Mouse (Mus musculus) embryo, embryonic 10.5 days (tissue): Measurements from ENCODE around the gene Nol4l.
"Not testable (repeated sequence)": the region's sequence is repeated elsewhere in the genome, so short reads cannot be mapped to it uniquely, and the experiment has no call there.

ENCODE experiments used
- DNase-seq: peaks from one replicate; pipeline ENCODE4 v3.0.0-alpha.2; 2015; ENCODE audit warnings: low spot score

Gene Nol4l

DNA sequence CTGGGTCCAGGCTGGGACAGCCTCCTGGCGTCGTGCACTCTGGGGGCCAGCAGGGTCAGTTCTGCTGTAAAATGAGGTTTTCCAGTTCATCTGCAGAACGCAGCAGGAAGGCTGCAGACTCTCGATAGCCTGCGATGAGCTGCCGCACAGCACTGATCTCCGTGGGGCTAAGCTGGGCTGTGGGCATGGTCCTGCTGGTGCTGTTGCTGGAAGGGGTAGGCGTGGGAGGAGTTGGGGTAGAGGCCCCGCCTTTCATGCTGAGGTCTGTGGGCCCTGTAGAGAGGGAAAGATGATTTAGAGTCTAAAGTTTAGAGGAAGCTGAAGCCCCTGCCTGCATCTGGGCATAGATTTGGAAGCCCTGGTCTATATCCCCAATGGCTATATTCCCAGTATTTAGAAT is 118.2 kb downstream of the Nol4l start:
- no peak for DNase-seq

DNA sequence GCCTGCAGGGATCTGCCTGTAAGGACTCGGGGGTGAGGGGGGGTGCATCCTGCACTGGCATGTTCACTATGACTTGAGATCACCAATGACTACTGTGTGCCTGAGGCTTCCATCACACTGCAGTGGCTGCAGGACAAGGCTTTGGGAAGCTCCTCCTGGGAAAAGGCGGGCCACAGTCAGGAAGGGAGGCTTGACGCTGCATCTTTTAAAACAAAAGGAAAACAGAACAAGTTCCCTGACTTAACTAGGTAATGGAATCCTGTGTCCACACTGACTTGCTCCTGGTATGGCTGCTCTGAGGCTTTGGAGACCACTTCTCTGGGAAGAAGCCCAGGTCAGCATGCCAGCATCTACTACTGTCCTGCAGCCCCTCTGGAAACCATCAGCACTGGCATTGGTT is 120.8 kb downstream of the Nol4l start:
- no peak for DNase-seq

DNA sequence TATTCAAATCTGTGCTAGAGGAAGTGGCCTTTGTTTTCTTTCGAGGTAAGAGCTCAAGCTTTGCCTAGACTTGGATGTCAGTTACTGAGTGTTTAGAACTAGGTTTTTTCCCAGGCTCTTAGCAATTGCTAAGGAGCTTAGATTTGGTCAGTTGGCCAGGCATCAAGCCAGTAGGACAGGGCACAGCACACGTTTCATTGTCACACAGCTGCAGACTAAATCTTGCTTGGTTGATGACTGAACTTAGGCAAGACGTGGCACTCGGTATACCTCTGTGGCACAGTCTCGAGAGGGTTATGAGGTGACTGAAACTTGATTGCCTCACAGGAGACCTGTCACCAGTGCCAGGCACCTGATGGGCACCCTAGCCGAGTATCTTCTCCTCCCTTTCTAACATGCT is 122.9 kb downstream of the Nol4l start:
- no peak for DNase-seq

DNA sequence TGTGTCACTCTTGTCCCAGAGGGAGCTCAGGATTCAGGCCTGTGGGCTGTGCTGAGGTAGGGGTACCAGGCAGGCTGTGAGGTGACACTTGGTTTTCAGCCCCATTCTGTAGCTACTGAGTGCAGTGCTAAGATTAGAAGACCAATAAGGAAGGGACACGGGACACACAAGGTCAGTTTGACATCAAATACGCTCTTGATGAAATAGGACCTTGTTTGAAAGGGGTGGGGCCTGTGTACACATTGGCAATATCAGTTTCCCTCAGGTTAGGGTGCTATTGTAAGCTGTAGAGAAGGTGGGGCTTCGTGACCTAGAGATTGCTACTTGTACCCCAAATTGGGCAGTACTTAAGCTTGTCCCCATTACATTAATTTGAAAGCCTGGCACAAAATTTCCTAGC is 124.9 kb downstream of the Nol4l start:
- DNase-seq, result no peak

DNA sequence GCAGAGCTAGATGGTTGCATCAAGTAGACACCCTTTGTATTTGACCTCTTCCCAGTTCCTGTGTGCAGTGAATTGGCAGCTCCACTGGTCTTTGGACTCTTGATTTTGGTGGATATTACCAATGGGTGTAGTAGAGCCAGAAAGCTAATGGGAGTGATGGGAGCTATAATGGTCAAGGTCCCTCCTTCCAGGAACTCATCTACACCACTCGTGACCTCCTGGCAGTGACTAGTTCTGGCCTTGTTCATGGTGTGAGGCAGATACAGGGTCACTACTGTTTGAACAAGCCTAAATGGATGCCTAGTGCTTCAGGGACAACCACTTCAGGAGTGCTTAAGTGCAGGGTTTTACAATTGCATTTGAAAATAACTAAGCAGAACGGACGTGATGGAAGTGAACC is 125.7 kb downstream of the Nol4l start:
- no peak for DNase-seq

DNA sequence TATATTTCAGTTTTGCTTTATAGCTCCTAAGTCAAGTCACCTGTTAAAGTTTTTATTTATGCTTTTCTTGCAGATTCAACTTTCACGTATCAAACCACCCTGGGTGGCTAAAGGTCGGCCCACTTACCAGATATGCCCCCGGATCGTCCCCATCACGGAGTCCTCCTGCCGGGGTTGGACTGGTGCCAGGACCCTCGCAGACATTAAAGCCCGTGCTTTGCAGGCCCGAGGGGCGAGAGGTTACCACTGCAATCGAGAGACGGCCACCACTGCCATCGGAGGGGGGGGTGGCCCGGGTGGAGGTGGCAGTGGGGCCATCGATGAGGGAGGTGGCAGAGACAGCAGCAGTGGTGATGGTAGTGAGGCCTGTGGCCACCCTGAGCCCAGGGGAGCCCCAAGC is 130.6 kb downstream of the Nol4l start:
- no peak for DNase-seq

DNA sequence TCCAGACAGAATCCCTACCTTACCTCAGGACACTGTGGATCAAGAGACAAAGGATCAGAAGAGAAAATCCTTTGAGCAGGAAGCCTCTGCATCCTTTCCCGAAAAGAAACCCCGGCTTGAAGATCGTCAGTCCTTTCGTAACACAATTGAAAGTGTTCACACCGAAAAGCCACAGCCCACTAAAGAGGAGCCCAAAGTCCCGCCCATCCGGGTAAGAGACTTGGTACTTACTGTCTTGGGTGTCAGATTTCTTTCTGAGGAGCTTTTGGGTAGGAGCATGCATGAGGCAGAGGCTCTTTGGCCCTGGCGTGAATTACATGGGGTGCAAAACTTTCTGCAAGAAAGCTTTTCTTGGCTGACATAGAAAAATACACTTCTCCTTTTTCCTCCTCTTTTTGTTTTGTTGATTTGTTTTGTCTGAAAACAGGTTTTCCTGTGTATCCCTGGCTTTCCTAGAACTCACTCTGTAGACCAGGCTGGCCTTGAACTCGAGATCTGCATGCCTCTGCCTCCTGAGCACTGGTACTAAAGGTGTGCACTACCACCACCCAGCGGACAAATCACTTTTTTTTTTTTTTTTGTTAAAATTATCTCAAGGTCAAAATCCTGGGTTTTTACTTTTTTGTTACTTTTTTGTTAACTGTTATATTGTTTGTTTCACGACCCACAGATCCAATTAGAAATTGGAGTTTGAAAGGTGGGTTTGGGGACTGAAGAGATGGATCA is 131.8 kb downstream of the Nol4l start:
- DNase-seq, result no peak

DNA sequence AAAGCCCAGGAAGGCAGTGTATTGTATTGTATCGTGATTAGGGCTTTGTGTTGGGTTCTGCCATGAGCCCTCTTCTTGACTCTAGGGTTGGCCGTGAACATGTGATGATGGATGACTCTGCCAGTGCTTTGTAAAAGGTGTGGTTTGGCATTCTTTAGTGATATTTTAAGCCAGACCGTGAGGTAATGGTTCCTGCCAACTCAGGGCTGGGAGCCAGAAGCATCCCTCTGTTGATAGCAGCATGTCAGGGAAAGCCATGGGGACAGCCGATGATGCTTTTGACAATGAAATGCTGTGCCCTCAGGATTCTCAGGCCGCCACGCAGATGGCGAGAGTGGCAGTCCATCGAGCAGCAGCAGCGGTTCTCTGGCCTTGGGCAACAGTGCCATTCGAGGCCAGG is 136.7 kb downstream of the Nol4l start:
- DNase-seq, result no peak

DNA sequence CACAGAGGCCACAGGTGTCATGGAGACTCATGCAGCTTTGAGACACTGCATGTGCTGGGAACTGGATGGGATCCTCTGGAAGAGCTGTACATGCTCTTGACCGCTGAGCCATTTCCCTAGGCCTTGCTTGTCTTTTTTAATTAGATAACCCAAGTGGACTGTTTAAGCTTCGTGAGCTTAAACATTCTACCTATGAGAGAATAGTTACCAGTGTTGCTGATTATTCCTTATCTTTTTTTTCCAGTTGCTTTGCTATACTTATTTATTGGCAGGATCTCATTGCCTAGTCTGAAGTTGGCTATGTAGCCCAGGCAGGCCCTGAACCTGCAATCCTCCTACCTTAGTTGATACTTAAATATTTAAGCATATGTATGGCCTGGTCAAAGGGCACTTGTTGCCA is 139.9 kb downstream of the Nol4l start:
- no peak for DNase-seq

DNA sequence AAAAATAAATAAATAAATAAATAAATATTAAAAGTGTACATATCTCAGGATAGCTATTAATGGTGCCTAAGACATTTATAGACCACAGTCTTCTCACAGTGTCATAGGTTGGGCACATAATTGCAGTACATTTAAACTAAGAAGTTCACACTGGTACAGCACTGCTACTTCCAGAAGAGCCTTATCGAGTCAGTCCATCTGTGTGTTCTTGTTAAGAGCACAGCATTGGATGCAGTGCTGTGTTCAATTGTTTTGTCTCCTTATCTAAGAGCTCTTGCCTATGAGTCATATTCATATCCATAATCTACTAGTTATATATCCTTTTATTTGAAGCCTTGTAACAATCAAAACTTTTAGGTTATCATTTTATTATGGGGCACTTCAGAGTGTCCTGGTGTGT is 149.3 kb downstream of the Nol4l start:
- no peak for DNase-seq

DNA sequence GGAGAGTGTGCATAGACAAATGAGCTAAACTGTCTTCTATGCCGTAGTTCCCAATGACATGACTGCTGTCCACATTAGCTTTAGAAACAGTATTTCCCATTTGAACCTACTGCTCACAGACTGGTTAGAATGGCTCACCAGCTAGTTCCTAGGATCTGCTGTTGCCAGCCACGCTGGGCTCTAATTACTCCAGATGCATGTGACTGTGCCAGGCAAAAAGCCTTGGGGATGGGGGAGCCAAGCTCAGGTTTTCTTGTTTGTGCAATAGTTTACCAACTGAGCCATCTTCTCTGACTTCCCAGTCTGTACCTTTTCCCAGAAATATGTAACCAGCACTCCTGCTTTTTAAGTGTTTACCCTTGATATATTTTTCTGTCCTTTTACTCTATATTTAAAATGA is 154.4 kb downstream of the Nol4l start:
- DNase-seq, result no peak

DNA sequence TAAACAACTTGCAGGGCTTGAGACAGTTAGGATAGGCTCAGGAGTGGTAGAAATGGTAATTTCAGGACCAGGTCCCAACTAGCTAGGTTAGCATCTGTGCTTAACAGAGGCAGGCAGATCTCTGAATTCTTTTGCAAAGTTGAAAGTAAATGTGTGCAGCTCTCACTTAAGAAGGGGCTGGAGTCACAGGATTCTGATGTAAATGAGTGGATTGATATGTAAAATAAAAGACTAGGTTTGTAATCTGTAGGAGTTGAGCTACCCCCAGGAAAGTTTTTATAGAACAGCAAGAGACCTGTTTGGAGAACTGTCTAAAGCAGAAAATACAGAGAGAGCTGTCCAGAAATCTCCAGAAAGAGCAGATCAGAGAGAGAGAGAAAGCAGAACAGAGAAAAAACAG is 158.9 kb downstream of the Nol4l start:
- no peak for DNase-seq

DNA sequence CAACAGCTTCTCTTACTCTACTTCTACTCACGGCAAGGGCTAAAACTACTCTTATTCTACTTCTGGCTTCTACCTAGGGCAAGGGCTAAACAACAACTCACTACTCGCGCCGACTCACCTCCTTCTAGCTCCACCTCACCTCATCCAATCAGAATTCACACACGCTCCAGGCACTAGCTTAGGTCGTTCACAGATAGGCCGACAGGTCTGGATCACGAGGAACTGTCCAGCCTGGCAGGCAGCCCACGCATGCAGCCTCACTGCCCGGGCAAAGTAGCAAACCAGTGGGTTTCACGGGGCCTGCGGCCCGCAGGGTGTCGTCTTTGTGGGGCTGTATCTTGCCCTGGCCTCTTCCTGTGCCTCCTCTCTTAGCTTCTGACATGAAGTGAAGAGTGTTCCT is 165.2 kb downstream of the Nol4l start:
- not testable (repeated sequence) for DNase-seq

DNA sequence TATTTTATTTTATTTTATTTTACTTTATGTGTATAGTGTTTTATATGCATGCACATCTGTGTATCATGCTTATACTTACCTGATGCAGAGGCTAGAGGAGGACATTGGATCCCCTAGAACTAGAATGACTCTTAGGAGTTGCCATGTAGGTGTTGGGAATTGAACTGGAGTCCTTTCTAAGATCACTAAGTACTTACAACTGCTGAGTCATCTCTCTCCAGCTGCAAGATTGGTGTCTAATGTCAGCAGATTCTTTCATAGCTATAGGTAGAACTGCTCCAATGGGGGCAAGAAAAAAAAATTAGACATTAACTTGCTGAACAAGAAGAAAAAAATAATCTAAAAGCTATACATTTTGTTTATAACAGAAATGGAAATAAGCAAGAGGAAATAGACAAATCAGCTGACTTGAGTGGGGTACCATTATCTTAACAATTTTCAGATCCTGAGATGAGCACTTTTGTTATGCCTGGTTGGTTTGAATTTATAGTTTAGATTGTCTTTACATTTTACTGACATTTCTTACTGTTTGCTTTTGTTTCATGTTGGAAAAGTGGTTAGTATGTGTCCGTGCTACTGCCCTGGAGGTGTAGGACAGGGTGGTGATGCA is 168.6 kb downstream of the Nol4l start:
- no peak for DNase-seq
